Mouse (Mus musculus): ENCODE measurements around the gene Spsb2. TPM values are rescaled to one million over a fixed set of nuclear protein-coding genes. Genes with fewer than 3 reads are reported as not detected.

Spsb2 gene
- 8.8 TPM for polyA plus RNA-seq (2017; shearing (Covaris generic))

DNA sequence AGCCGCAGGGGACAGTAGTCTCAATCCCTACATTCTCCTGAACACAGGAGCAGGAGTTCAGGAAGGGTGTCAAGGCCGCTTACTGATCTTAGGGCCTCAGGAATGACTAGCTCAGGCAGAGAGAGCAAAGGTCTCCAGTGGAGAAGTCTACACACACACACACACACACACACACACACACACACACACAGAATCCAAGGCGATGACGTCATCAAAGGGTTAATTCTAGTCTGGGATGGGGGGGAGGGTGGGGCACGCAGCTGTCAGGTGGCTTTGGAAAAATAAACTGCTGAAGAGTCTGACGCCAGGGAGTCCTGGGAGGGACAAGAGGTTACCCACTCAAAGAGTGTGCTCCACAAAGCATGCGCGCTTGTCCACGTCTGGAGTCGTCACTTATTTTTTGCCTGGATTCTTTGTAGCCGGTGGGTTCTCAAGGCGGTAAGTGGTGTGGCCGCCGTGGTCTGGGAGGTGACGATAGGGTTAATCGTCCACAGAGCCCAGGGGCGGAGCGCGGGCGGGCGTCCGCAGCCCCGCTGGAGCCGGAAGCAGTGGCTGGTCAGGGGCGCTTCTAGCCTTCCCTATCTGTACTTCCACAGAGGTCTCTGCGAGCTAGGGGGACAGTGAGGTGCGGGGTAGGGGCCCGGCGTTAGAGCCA is at the start of gene Spsb2:
Gene Spsb2, plus strand, starts transcription at position 304 of the 655 bp plus-strand sequence.

DNA sequence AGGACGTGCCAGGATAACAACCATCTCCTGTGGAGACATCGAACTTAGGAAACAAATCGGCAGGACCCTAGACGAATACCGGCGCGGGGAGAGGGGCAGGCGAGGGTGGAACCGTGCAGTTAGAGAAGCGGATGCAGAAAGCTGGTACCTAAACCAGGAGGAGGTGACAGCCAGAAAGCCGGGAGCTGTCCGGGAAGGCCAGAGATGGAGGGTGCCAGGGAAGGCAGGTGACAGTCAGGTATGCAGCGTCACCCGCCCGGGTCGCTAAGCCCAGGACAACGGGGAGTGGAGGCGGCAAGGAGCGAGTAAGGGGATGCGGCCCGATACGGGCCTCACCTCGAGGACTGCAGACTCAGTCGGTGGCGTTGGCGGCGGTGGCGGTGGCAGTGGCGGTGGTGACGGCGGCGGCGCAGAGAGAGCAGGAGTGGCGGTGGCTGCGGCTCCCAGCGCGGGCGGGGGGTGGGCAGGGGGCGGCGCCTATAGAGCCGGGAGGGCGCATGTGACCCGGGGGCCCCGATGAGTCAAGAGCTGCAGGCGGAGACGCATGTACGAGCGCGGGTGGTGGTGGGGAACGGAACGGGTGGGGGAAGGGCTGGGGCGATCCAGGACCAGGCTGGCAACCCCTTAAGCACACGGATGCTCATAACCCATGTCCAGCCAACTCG is 39.2 kb upstream of the Spsb2 start, which contains the start of gene Eno2:
Gene Eno2, minus strand, starts transcription at position 573 of the 665 bp plus-strand sequence.

DNA sequence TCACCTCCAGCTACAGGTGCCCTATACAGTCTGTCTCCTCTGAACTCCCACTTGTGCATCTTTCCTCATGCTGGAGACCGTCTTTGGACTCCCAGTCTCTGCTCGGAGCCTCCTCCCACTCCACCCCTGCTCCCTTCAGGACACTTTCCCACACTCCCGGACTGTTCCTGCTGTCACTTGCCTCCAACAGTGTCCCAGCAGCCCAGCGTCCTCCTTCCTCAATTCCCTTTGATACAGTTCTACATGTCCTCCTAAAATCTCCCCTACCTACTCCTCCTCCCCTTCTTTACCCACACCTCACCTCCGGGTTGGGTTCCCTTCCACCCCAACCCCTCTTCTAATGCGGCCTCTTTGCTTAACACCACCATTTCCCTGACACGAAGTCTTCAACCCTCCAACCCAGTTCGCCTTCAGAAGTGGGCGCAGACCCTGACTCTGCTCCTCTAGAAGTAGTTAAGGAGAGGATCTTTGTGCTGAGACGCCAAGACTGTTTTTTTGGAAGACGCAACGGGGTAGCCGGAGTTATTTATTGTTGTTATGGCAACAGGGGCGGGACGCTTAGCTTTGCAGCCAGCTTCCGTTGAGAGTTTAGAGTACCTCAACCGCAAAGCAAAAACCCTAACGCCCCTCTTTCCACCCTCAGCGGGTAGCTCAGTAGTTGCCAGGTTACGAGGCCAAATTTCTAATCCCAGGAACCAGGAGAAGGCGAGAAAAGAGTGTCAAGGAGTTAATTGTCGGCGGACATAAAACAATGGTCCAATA is 29.1 kb upstream of the Spsb2 start, which contains the start of gene Lrrc23:
Gene Lrrc23, minus strand, starts transcription at position 506 of the 762 bp plus-strand sequence.

DNA sequence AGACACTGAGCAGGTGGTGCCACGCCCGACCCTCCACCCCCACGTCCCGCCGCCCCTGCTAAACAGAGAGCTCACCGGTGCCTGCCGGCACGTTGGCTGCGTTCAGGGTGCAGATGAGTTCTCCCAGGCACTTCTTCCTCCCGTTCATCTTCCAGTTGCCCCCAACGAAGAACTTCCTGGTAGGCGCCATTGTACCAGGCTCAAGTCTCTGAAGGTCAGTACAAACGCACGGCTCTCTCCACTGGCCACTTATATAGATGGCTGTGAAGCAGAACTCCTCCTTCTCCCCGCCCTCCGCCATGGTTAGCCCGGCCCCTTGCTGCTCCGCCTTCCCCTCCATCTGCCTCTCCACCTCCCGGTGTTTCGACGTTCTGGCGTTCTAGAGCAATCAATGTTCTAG is 5.5 kb downstream of the Spsb2 start, which contains the start of gene Tpi1:
Gene Tpi1, minus strand, starts transcription at position 364 of the 400 bp plus-strand sequence.

DNA sequence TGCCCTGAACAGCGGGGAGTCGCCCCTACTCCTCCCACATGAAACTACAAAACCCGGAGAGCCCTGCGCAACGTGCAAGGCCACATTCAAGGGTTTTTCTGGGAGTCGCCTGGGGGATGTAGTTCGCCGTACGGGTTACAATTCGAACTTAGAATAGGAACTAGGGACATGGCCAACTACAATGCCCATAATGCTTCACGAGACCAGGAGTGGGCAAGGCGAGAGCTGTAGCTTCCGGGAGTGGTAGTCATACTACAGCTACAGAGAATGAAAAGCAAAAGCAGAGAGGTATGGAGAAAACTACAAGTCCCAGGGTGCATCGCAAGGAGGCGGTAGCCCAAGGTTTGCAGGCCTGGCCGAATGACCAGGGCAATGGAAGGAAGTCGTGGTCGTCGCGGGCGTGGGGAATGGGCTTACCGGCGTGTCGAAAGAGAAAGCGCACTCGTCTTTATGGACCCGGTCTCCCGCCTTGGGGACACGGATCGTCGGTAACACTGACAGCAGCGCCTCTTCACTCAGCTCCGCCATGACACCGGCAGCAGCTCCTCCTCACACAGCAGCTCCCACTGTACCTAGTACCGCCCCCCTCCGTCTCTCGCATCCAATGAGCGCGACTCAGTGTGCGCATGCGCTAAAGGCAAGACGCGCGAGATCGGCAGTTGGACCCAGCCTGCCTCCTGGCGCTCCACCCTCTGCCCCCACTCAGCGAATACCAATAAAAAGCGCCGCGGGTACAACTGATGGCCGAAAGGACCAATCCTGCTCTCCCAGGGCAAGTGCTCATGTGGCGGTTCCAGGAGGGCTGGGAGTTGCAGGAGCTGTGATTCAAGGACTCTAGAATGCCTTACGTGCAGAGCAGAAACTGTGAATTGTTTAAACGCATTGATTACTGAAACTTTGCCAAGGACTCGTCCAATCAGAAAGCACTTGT is 20.7 kb downstream of the Spsb2 start, which contains the start of the genes Usp5 and Cdca3:
Gene Usp5, minus strand, starts transcription at position 617 of the 931 bp plus-strand sequence.
Gene Cdca3, plus strand, starts transcription at position 680 of the 931 bp plus-strand sequence.

DNA sequence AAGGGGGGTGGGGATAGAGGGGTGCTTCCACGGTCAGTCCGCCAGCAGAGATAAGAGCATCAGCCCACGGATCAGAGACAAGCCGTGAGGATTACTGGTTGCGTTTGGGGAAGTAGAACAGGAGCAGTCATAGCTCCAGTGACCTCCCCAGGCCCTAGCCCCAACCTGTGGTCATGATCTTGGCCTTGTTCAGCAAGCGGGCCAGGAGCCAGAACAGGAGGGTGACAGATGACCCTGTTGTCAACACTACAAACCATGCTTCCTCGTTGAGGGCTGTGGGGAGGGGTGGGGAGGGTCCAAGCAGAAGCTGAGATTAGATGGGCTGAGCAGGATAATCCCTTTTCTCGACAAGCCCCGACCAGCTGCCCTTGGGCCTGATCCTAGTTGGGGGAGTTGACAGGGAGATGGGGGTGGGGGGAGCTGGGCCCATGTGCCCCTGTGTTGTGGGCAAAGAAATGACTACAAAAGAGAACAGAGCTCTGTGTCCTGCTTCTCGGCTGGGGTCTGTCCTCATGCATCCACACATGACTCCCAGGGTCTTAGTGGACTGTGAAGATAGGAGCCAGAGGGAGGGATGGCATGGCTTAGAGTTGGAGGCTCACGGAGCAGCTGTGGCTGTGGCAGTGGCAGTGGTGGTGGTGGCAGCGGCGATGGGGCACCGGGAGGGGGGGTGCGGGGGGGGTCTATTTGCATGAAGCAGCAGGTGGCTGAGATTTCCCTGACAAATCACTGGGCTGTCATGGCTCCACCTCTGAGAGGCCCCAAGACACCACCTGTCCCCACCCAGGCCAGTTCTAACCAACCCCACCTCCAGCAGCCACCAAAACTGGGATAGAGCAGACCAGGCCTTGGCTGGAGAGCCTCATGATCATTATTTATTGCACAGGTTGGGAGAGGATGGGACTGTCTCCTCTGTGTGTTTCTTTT is 32.0 kb downstream of the Spsb2 start, which contains the start of gene Gnb3:
Gene Gnb3, minus strand, starts transcription at position 35 of the 927 bp plus-strand sequence.

DNA sequence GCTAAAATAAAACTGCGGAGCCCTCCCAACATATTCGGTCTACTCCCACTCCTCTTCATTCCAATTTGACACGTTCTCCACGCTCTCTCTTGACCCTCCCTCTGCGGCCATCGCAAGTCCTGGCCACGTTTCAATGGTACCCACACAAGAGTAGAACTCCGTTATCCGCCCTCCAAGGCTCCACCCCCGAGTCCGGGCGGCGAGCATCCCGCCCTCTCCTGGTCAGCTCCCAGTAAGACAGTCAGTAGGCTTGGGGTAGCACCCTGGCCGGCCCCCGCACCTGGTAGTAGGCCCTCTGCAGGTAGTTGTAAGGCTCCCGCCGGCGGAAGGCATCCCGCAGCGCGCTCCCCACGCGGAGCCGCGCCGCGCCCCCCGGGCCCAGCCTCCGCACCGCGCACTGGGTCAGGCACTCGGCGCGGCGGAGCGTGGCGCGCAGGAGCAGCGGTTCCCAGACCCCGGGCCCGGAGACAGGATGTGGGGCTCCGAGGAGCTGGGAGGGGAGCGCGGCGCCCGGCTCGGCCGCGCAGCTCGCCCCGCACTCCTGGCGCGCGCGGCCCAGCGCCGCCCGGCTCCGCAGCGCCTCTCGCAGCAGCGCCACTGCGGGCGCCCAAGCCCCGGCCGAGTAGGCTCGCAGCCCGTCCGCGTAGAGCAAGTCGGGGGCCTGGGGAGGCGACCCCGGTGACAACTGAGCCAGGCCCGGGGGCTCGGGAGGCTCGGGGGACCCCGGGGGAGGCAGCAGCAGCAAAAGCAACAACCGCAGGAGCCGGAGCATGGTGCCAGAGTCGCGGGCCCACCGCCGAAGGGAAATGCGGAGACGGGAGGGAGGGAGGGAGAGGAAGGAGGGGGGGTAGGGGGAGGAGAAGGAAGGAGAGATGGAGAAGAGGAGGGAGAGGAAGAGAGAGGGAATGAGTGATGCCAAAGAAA is 48.7 kb downstream of the Spsb2 start, which contains the start of gene P3h3:
Gene P3h3, minus strand, starts transcription at position 837 of the 924 bp plus-strand sequence.

Other genes with a start within 250 kb of the Spsb2 start
- gene C1rb, start 238.4 kb upstream of the Spsb2 start, polyA plus RNA-seq (2017; shearing (Covaris generic)), result not detected
- not detected for gene C1s2, start 172.6 kb upstream of the Spsb2 start, polyA plus RNA-seq (2017; shearing (Covaris generic))
- gene Lpcat3, start 145.6 kb upstream of the Spsb2 start, polyA plus RNA-seq (2017; shearing (Covaris generic)), result 56.7 TPM
- gene Emg1, start 96.5 kb upstream of the Spsb2 start, polyA plus RNA-seq (2017; shearing (Covaris generic)), result 306 TPM
- 205 TPM for gene Phb2, start 96.3 kb upstream of the Spsb2 start, polyA plus RNA-seq (2017; shearing (Covaris generic))
- 376 TPM for gene Ptpn6, start 69.9 kb upstream of the Spsb2 start, polyA plus RNA-seq (2017; shearing (Covaris generic))
- 525 TPM for gene Grcc10, start 67.3 kb upstream of the Spsb2 start, polyA plus RNA-seq (2017; shearing (Covaris generic))
- gene Gm45234, start 52.6 kb upstream of the Spsb2 start, polyA plus RNA-seq (2017; shearing (Covaris generic)), result not detected
- 2.9 TPM for gene Atn1, start 52.1 kb upstream of the Spsb2 start, polyA plus RNA-seq (2017; shearing (Covaris generic))
- gene Eno2, start 39.0 kb upstream of the Spsb2 start, polyA plus RNA-seq (2017; shearing (Covaris generic)), result 8.5 TPM
- gene Lrrc23, start 28.9 kb upstream of the Spsb2 start, polyA plus RNA-seq (2017; shearing (Covaris generic)), result 2.4 TPM
- 134 TPM for gene Tpi1, start 5.6 kb downstream of the Spsb2 start, polyA plus RNA-seq (2017; shearing (Covaris generic))
- 143 TPM for gene Usp5, start 20.8 kb downstream of the Spsb2 start, polyA plus RNA-seq (2017; shearing (Covaris generic))
- 8.5 TPM for gene Cdca3, start 20.9 kb downstream of the Spsb2 start, polyA plus RNA-seq (2017; shearing (Covaris generic))
- not detected for gene Gnb3, start 31.6 kb downstream of the Spsb2 start, polyA plus RNA-seq (2017; shearing (Covaris generic))
- gene P3h3, start 49.1 kb downstream of the Spsb2 start, polyA plus RNA-seq (2017; shearing (Covaris generic)), result not detected
- gene Gpr162, start 55.3 kb downstream of the Spsb2 start, polyA plus RNA-seq (2017; shearing (Covaris generic)), result 0.39 TPM
- gene Cd4, start 79.6 kb downstream of the Spsb2 start, polyA plus RNA-seq (2017; shearing (Covaris generic)), result 304 TPM
- gene Lag3, start 103.0 kb downstream of the Spsb2 start, polyA plus RNA-seq (2017; shearing (Covaris generic)), result 5.8 TPM
- 11.1 TPM for gene Ptms, start 111.4 kb downstream of the Spsb2 start, polyA plus RNA-seq (2017; shearing (Covaris generic))
- 189 TPM for gene Mlf2, start 122.7 kb downstream of the Spsb2 start, polyA plus RNA-seq (2017; shearing (Covaris generic))
- gene Cops7a, start 156.9 kb downstream of the Spsb2 start, polyA plus RNA-seq (2017; shearing (Covaris generic)), result 105 TPM
- gene Pianp, start 188.0 kb downstream of the Spsb2 start, polyA plus RNA-seq (2017; shearing (Covaris generic)), result not detected
- gene Zfp384, start 200.5 kb downstream of the Spsb2 start, polyA plus RNA-seq (2017; shearing (Covaris generic)), result 25.6 TPM
- 85.5 TPM for gene Ing4, start 231.1 kb downstream of the Spsb2 start, polyA plus RNA-seq (2017; shearing (Covaris generic))
- 26.6 TPM for gene Acrbp, start 241.0 kb downstream of the Spsb2 start, polyA plus RNA-seq (2017; shearing (Covaris generic))